Mouse (Mus musculus) frontal cortex, adult (tissue): Measurements from ENCODE around the gene Crygd.
"Not testable (repeated sequence)": the region's sequence is repeated elsewhere in the genome, so short reads cannot be mapped to it uniquely, and the experiment has no call there.

Source experiments
- ATAC-seq: cut with Nextera tagmentation; 2 replicates; pipeline ENCODE4 v1.9.2; 2017; ENCODE audit warnings: mild to moderate bottlenecking, moderate library complexity, mixed read lengths; ENCODE audit not compliant: low TSS enrichment

Gene Crygd

DNA sequence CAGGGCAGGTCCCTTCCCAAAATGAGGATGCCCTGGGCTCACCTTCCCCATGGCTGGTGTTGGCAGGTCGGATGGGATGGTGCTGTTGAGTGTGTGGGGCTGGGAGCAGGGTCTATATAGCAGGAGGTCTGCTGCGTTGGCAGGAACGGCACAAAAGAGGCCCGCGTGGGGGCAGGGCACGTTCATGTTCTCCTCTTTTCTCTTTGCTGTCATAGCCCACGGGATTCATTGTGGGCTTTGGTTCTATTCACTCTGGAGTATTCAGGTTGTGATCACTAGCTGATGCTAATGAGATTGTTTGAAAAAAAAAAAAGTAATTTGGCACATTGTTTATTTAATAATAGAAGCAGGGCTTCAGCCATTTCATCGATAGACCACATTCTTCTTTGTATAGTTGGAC lies at the start of gene Crygd:
Crygd (minus strand) TSS at position 101 of the 400 bp plus-strand sequence.
- no peak for ATAC-seq

DNA sequence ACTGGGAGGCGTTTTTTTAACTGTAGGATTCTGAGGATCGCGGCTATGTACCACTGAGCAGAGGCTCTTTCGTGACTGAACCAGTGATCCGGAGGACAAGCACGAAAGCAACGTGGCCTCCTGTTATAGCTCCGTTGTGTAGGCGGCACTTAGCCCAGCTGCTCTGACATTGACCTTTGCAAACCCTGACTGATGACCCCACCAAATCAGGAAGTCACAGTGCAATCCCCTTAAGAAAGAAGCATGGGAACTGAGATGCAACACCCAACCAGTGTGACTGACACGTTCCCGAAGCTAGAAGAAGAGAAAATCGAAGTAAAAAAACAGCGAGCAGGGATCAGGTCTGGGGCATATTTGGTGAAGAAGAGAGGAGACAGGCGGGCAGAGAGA lies 49.5 kb upstream of the Crygd start:
- no peak for ATAC-seq

DNA sequence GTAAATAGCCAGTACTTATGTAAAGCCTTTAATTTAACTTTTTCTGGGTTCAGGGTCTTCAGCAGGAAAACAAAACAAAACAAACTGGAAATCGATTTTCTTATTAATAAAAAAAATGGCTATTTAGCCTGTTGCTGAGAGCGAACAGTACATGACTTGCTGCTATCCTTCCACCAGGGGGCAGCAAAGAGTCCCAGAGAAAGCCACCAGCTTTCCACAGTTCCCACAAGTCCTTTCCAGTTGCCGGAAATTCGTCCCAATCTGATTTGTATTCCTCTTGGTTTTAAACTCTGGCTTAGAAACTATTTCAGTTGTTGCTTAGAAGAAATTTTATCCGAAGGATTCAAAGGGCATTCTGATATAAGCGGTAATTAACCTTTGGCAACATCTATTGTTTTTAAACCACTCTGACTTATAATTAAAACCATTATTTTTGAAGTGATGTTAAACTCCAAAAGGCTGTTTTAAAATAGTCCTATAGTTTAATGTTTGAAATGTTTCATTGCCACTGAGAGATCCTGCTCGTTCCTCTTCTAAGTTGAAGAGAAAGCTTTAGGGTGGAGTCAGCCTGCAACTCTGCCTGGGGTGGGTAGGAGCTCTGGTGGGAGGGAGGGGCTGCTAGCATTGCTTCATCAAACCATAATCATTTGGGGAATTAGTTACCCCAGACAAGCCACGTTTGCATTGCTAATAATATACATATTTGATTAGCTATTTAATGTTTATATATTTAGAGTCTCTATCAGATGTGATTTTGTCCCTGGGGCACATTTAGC lies 49.0 kb upstream of the Crygd start:
- peak; percentile 92 for ATAC-seq

- no peak for ATAC-seq
These were observed 46.6 kb upstream of the Crygd start for GRCm38 (mm10) chr1:65109756-65110435.

DNA sequence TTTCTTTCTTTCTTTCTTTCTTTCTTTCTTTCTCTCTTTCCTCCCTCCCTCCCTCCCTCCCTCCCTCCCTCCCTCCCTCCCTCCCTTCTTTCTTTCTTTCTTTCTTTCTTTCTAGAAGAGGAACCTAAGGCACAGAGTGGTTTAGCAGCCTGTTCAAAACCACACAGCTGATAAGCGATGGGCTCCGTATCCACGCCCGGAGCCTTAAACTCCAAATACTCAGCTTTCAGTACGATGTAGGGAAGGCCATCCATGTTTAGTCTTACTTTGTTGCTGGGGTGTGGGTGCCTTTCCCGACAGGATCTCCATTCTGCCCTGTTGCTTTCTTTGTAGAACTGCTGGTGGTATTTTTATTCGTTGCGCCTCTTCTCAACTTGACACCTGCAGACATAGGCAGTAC lies 45.9 kb upstream of the Crygd start:
- ATAC-seq: no peak

- ATAC-seq: no peak
These were observed 44.5 kb upstream of the Crygd start for GRCm38 (mm10) chr1:65107654-65108279.

GRCm38 (mm10) chr1:65103273-65103672 lies 40.0 kb upstream of the Crygd start, which contains the start of gene Cryga:
Gene Cryga, minus strand, starts transcription at chr1:65103373.
- no peak for ATAC-seq

DNA sequence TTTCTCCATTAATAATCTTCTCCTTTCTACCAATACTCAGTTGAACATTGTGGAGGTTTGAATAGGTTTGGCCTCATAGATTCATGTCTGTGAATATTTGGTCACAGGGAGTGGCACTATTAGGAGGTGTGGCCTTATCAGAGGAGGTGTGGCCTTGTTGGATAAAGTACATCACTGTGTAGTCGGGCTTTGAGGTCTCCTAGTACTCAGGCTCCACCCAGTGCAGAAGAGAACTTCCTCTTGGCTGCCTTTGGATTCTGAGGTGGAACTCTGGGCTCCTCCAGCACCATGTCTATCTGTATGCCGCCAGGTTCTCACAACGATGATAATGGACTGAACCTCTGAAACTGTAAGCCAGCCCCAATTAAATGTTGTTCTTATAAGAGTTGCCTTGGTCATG lies 33.7 kb upstream of the Crygd start:
- no peak for ATAC-seq

DNA sequence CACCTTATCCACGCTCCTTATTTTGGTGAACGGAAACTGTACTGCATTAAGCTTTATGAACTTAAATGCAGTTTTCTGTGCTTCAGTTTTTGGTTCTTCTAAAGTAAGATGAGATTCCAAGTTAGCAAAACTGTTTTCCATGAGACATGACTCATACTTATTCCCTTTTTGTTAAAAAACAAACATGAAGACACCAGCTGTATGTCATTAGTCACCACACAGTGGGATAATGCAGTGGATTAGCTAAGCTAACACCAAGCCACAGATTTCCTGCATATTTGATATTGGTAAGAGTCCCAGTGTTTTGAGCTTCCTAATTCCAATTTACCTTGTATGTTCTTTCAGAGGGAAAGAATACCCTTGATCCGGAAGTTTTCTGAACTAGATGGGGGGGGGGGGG lies 28.3 kb upstream of the Crygd start:
- peak; percentile 73 for ATAC-seq

DNA sequence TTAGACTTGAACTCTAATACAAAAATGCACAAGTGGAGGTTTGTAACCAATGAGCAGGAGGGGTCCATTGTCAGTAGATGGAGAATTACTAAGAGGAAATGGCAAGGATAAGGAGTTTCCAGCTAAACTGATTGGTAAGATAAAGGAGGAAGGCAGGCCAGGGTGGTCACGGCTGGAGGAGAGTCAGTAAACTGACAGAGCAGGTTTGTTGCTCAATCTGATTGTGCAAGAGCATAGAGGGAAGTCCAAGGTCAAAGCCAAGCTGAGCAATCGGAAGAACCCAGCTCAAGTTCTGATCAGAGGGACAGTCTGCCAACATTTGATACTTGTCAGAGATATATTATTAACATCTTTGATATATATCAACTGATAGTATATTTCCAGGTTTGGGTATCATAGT lies 27.1 kb upstream of the Crygd start:
- ATAC-seq: no peak

DNA sequence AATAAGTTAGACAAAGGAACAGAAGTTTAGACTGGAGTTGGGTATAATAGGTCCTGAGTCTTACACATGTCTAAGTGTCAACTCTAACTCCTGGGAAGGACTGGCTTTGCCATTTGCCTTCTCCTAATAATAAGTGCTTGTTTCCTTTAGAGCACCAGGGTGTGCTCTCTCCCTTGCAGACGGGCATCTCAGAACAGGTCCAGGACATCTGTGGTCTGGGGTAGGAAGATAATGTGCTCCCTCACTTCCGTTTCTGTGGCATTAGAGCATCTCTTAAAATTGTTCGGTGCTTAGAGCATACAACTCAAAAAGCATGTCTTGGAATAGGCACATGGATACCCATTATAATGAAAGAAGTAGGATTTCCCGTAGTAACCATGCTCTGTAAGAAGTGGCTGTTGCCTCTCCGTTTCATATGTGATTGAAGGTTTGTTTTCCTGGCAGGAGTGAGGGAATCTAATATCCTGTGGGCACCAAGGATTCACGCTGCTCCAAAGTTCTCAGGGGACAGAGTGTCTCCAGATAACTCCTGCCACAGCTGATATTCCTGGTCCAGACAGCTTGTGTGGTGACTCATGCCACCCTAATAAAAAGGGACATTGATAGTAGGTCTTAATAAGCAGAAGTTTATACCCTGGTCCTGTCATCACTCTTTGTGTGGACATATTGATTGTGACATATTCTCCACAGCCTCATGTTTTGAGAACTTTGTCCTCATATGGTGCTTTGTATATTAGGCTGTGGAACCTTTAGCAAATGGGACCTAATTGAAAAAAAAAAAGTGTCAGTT lies 25.5 kb upstream of the Crygd start:
- ATAC-seq: no peak

DNA sequence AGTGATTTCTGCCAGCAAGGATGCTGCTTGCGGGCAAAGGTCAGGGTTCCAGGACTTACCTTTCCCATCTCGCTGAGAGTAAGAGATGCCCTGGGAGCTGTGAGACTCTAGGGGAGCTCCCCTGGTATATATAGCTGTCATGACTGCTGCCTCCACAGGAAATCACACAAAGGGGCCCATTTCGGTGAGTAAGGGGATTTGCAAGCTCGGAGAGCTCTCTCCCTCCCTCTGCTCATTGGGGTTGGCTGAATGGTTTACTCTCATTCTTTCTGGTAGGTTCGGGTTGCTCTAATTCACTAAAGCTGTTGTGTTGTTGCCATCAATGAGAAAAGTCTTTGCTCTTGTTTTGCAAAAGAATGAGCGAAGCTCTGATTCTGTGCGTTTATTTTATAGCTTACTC lies 18.9 kb upstream of the Crygd start, which contains the start of gene Crygb:
Crygb (minus strand) TSS at position 101 of the 400 bp plus-strand sequence.
- ATAC-seq: no peak

GRCm38 (mm10) chr1:65075607-65076006 lies 12.4 kb upstream of the Crygd start:
- peak; percentile 59 for ATAC-seq

- ATAC-seq: no peak
These were observed 10.3 kb upstream of the Crygd start, which contains the start of gene Crygc for GRCm38 (mm10) chr1:65073589-65073988. Gene Crygc, minus strand, starts transcription at chr1:65073689.

DNA sequence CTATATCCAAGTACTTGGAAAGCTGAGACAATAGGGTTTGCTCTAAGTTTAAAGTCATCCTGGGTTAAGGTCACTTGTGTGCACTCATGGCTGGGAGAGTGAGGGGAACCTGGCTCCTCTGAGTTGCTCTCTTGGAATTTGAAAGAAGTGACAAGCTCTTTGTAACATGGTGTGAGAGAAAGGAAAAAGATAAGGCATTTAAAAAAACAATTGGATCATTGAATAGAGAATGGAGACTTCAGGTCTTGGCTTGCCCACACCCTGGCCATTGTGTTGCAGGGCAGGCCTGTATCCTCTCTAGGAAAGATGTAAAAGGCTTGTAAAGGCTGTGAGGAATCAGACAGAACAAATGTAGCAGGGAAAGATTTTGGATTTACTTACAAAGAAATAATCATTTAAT lies 4.6 kb upstream of the Crygd start:
- ATAC-seq: no peak

GRCm38 (mm10) chr1:65064201-65064600 lies 949 bp upstream of the Crygd start:
- no peak for ATAC-seq

DNA sequence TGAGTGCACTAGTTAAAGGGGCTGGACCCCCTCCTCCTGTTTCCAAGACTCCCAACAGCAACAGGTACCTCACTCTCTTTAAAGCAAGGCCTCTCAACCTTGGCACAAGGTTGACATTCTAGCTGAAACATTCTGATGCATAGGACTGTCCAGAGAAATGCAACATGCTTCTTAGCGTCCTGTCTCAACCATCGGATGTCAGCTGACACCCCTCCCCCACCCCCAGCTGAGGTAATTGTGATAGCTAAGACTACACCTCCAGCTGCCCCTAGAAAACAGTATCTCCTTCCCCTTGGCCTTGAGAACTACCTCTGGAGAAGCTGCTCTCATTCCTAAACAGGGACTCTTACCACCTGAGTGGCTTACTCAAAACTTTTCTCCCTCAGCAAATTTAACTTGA lies 11.1 kb downstream of the Crygd start:
- no peak for ATAC-seq

DNA sequence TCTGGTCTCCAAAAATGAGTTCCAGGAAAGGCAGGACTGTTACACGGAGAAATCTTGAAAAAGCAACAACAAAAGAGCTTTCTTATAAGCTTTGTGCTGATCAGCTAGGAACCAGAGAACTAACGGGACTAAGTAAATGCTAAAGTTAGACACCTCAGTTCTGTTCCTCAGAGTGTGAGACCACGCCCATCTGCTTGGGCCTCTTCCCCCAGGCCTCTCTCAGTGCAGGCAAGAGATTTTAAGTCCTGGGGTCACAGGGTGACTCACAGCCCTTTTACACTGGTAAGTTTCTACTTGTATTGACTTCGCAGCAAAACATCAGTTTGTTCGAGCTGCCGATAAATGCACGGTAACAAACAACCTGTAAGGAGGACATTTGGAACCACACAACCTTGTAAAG lies 11.6 kb downstream of the Crygd start:
- ATAC-seq: no peak

- ATAC-seq: not testable (repeated sequence)
These were observed 12.3 kb downstream of the Crygd start, which contains the start of gene Cryge for GRCm38 (mm10) chr1:65050952-65051351. Gene Cryge, minus strand, starts transcription at chr1:65051149.

GRCm38 (mm10) chr1:65048781-65049180 lies 14.5 kb downstream of the Crygd start:
- ATAC-seq: no peak

- peak; percentile 79 for ATAC-seq
These were observed 16.7 kb downstream of the Crygd start for GRCm38 (mm10) chr1:65046401-65047109.
